Mouse (Mus musculus): Measurements from ENCODE around the gene Brd2. TPM values are rescaled to one million over a fixed set of nuclear protein-coding genes. Genes with fewer than 3 reads are reported as not detected.
A peak's percentile ranks its signal among the peaks of the same experiment; 100 is the strongest.
"Not testable (repeated sequence)": the region's sequence is repeated elsewhere in the genome, so short reads cannot be mapped to it uniquely, and the experiment has no call there.

Brd2 gene
- polyA plus RNA-seq, 1 experiment from 2014 or later, result 97.8 TPM

GRCm38 (mm10) chr17:34144960-34145371 lies 22.5 kb upstream of the Brd2 start:
- Histone ChIP-seq H3K9me3 (ENCODE audit: control insufficient read depth, low read length) (no peaks in the 10 kb centered on the region), H3K36me3 (ENCODE audit: control insufficient read depth, insufficient read depth, low read length) (no peaks in the 10 kb centered on the region), H3K27ac (ENCODE audit: low read length) (no peak overlapping the region), H3K4me3 (ENCODE audit: low read length) (no peak overlapping the region), H3K4me2 (ENCODE audit: low read depth, low read length) (no peak overlapping the region), H3K4me1 (replicated peaks; ENCODE audit: control insufficient read depth, insufficient read depth, low read length) (peaks cover 11% of the 10 kb centered on the region), H3K27me3 (ENCODE audit: control insufficient read depth, insufficient read depth, low read depth, low read length) (peaks cover 8% of the 10 kb centered on the region), H3K9ac (ENCODE audit: low read length) (no peak overlapping the region)
- ATAC-seq (ENCODE audit: low read depth), result no peak
- WGBS, result 72% methylated on average over 3 of the region's 3 CpGs

- not testable (repeated sequence) for H3K27ac ChIP-seq (ENCODE audit: low read length); H3K4me3 ChIP-seq (ENCODE audit: low read length); H3K9ac ChIP-seq (ENCODE audit: low read length); H3K36me3 ChIP-seq (ENCODE audit: control insufficient read depth, insufficient read depth, low read length); H3K4me2 ChIP-seq (ENCODE audit: low read depth, low read length); ATAC-seq (ENCODE audit: low read depth); H3K9me3 ChIP-seq (ENCODE audit: control insufficient read depth, low read length)
- Histone ChIP-seq H3K27me3 (ENCODE audit: control insufficient read depth, insufficient read depth, low read depth, low read length) (peaks cover 14% of the 10 kb centered on the region), H3K4me1 (replicated peaks; ENCODE audit: control insufficient read depth, insufficient read depth, low read length) (peaks cover 17% of the 10 kb centered on the region)
- 84% methylated on average over 4 of the region's 4 CpGs for WGBS
Observed at GRCm38 (mm10) chr17:34144221-34144620, 21.8 kb upstream of the Brd2 start.

GRCm38 (mm10) chr17:34143461-34143860 lies 21.0 kb upstream of the Brd2 start:
- WGBS, result 59% methylated on average over 4 of the region's 5 CpGs
- Histone ChIP-seq H3K9me3 (ENCODE audit: control insufficient read depth, low read length) (no peaks in the 10 kb centered on the region), H3K9ac (ENCODE audit: low read length) (no peak overlapping the region), H3K36me3 (ENCODE audit: control insufficient read depth, insufficient read depth, low read length) (no peaks in the 10 kb centered on the region), H3K4me1 (replicated peaks; ENCODE audit: control insufficient read depth, insufficient read depth, low read length) (peaks cover 17% of the 10 kb centered on the region), H3K27ac (ENCODE audit: low read length) (no peak overlapping the region), H3K4me2 (ENCODE audit: low read depth, low read length) (0 out of 2 replicates have a peak overlapping the region, but pooled peaks have one; percentile 29), H3K27me3 (ENCODE audit: control insufficient read depth, insufficient read depth, low read depth, low read length) (peaks cover 20% of the 10 kb centered on the region), H3K4me3 (ENCODE audit: low read length) (no peak overlapping the region)
- ATAC-seq (ENCODE audit: low read depth), result no peak

GRCm38 (mm10) chr17:34143033-34143432 lies 20.6 kb upstream of the Brd2 start, which contains the start of gene H2-DMb2:
H2-DMb2 (plus strand) TSS chr17:34143307.
- Histone ChIP-seq H3K9me3 (ENCODE audit: control insufficient read depth, low read length) (no peaks in the 10 kb centered on the region), H3K9ac (ENCODE audit: low read length) (no peak within 1 kb of the TSS), H3K4me1 (replicated peaks; ENCODE audit: control insufficient read depth, insufficient read depth, low read length) (peaks cover 17% of the 10 kb centered on the region), H3K4me2 (ENCODE audit: low read depth, low read length) (peak within 1 kb of the TSS; percentile 29; the same call in 1 of the 2 replicates), H3K36me3 (ENCODE audit: control insufficient read depth, insufficient read depth, low read length) (no peaks in the 10 kb centered on the region), H3K27ac (ENCODE audit: low read length) (peak within 1 kb of the TSS; percentile 59), H3K4me3 (ENCODE audit: low read length) (no peak within 1 kb of the TSS), H3K27me3 (ENCODE audit: control insufficient read depth, insufficient read depth, low read depth, low read length) (peaks cover 23% of the 10 kb centered on the region)
- WGBS, result 27% methylated on average over 7 of the region's 7 CpGs
- peak; percentile 78 for ATAC-seq (ENCODE audit: low read depth)

- H3K27me3 ChIP-seq (ENCODE audit: control insufficient read depth, insufficient read depth, low read depth, low read length), result peaks cover 28% of the 10 kb centered on the region
- peaks cover 17% of the 10 kb centered on the region for H3K4me1 ChIP-seq (replicated peaks; ENCODE audit: control insufficient read depth, insufficient read depth, low read length)
- peak overlapping the region; percentile 29; the same call in 1 of the 2 replicates for H3K4me2 ChIP-seq (ENCODE audit: low read depth, low read length)
- peak; percentile 30; the same call in 1 of the 2 replicates for ATAC-seq (ENCODE audit: low read depth)
- 52% methylated on average over 7 of the region's 7 CpGs for WGBS
- peak overlapping the region; percentile 59 for H3K27ac ChIP-seq (ENCODE audit: low read length)
- H3K9ac ChIP-seq (ENCODE audit: low read length), result no peak overlapping the region
- no peaks in the 10 kb centered on the region for H3K36me3 ChIP-seq (ENCODE audit: control insufficient read depth, insufficient read depth, low read length)
- H3K4me3 ChIP-seq (ENCODE audit: low read length), result no peak overlapping the region
- no peaks in the 10 kb centered on the region for H3K9me3 ChIP-seq (ENCODE audit: control insufficient read depth, low read length)
Observed at GRCm38 (mm10) chr17:34142456-34143010, 20.1 kb upstream of the Brd2 start.

GRCm38 (mm10) chr17:34141448-34141847 lies 19.0 kb upstream of the Brd2 start:
- 55% methylated on average over 4 of the region's 4 CpGs for WGBS
- Histone ChIP-seq H3K27ac (ENCODE audit: low read length) (no peak overlapping the region), H3K4me3 (ENCODE audit: low read length) (no peak overlapping the region), H3K9ac (ENCODE audit: low read length) (no peak overlapping the region), H3K27me3 (ENCODE audit: control insufficient read depth, insufficient read depth, low read depth, low read length) (peaks cover 28% of the 10 kb centered on the region), H3K4me1 (replicated peaks; ENCODE audit: control insufficient read depth, insufficient read depth, low read length) (peaks cover 17% of the 10 kb centered on the region), H3K4me2 (ENCODE audit: low read depth, low read length) (no peak overlapping the region), H3K36me3 (ENCODE audit: control insufficient read depth, insufficient read depth, low read length) (no peaks in the 10 kb centered on the region), H3K9me3 (ENCODE audit: control insufficient read depth, low read length) (no peaks in the 10 kb centered on the region)
- no peak for ATAC-seq (ENCODE audit: low read depth)

- ATAC-seq (ENCODE audit: low read depth), result no peak
- Histone ChIP-seq H3K4me3 (ENCODE audit: low read length) (no peak overlapping the region), H3K9ac (ENCODE audit: low read length) (no peak overlapping the region), H3K9me3 (ENCODE audit: control insufficient read depth, low read length) (no peaks in the 10 kb centered on the region), H3K4me2 (ENCODE audit: low read depth, low read length) (peak overlapping the region; percentile 72; the same call in 1 of the 2 replicates), H3K27ac (ENCODE audit: low read length) (no peak overlapping the region), H3K4me1 (replicated peaks; ENCODE audit: control insufficient read depth, insufficient read depth, low read length) (peaks cover 17% of the 10 kb centered on the region), H3K27me3 (ENCODE audit: control insufficient read depth, insufficient read depth, low read depth, low read length) (peaks cover 28% of the 10 kb centered on the region), H3K36me3 (ENCODE audit: control insufficient read depth, insufficient read depth, low read length) (no peaks in the 10 kb centered on the region)
- 7% methylated on average over 5 of the region's 5 CpGs for WGBS
Observed at GRCm38 (mm10) chr17:34140240-34140639, 17.8 kb upstream of the Brd2 start.

- Histone ChIP-seq H3K4me1 (replicated peaks; ENCODE audit: control insufficient read depth, insufficient read depth, low read length) (peaks cover 17% of the 10 kb centered on the region), H3K9ac (ENCODE audit: low read length) (peak overlapping the region; percentile 58), H3K4me2 (ENCODE audit: low read depth, low read length) (peak overlapping the region; percentile 72), H3K9me3 (ENCODE audit: control insufficient read depth, low read length) (no peaks in the 10 kb centered on the region), H3K27ac (ENCODE audit: low read length) (no peak overlapping the region), H3K4me3 (ENCODE audit: low read length) (peak overlapping the region; percentile 44), H3K36me3 (ENCODE audit: control insufficient read depth, insufficient read depth, low read length) (no peaks in the 10 kb centered on the region), H3K27me3 (ENCODE audit: control insufficient read depth, insufficient read depth, low read depth, low read length) (peaks cover 28% of the 10 kb centered on the region)
- WGBS, result 1% methylated on average over 16 of the region's 16 CpGs
- peak; percentile 34 for ATAC-seq (ENCODE audit: low read depth)
Observed at GRCm38 (mm10) chr17:34139416-34139815, 17.0 kb upstream of the Brd2 start.

- Histone ChIP-seq H3K9me3 (ENCODE audit: control insufficient read depth, low read length) (no peaks in the 10 kb centered on the region), H3K4me1 (replicated peaks; ENCODE audit: control insufficient read depth, insufficient read depth, low read length) (peaks cover 17% of the 10 kb centered on the region), H3K27ac (ENCODE audit: low read length) (no peak overlapping the region), H3K36me3 (ENCODE audit: control insufficient read depth, insufficient read depth, low read length) (no peaks in the 10 kb centered on the region), H3K4me2 (ENCODE audit: low read depth, low read length) (no peak overlapping the region), H3K9ac (ENCODE audit: low read length) (no peak overlapping the region), H3K4me3 (ENCODE audit: low read length) (no peak overlapping the region), H3K27me3 (ENCODE audit: control insufficient read depth, insufficient read depth, low read depth, low read length) (peaks cover 28% of the 10 kb centered on the region)
- ATAC-seq (ENCODE audit: low read depth), result no peak
- WGBS, result 70% methylated on average over 7 of the region's 7 CpGs
Observed at GRCm38 (mm10) chr17:34138655-34139054, 16.2 kb upstream of the Brd2 start.
